Mouse (Mus musculus) CD4-positive, CD25-positive, alpha-beta regulatory T cell, adult 9 weeks (primary cell): ENCODE measurements around the gene Vmn1r58. TPM values are rescaled to one million over a fixed set of nuclear protein-coding genes. Genes with fewer than 3 reads are reported as not detected.

Experiments used
- polyA plus RNA-seq: library from polyadenylated mRNA; unstranded; fragments of 100-300 nt; shearing (Covaris generic); gene quantifications from one replicate; pipeline ENCODE4 v1.2.1, GENCODE M21; 2017

Vmn1r58 gene
- 0.05 TPM for polyA plus RNA-seq

GRCm38 (mm10) chr7:5413296-5413695 is at the start of gene Vmn1r58:
Gene Vmn1r58 (minus strand): TSS chr7:5413396.

GRCm38 (mm10) chr7:5456674-5457073 is 43.5 kb upstream of the Vmn1r58 start, which contains the start of gene Vmn1r59:
Gene Vmn1r59 (minus strand): TSS chr7:5456774.

Other genes starting within 250 kb of the Vmn1r58 start
- not detected for gene Vmn1r56, start 216.6 kb downstream of the Vmn1r58 start, polyA plus RNA-seq
- gene Vmn1r57, start 194.9 kb downstream of the Vmn1r58 start, polyA plus RNA-seq = not detected
- gene Gm5065, start 62.9 kb downstream of the Vmn1r58 start, polyA plus RNA-seq = not detected
- gene Nlrp2, start 62.4 kb downstream of the Vmn1r58 start, polyA plus RNA-seq = not detected
- gene Vmn1r59, start 43.4 kb upstream of the Vmn1r58 start, polyA plus RNA-seq = not detected
- gene Vmn2r28, start 80.6 kb upstream of the Vmn1r58 start, polyA plus RNA-seq = not detected
- gene Vmn1r60, start 133.9 kb upstream of the Vmn1r58 start, polyA plus RNA-seq = 0.10 TPM
- not detected for gene Vmn1r61, start 199.9 kb upstream of the Vmn1r58 start, polyA plus RNA-seq